Mouse (Mus musculus) urinary bladder, postnatal 36 days (tissue): Measurements from ENCODE around the gene Jmjd8.
"Not testable (repeated sequence)": the region's sequence is repeated elsewhere in the genome, so short reads cannot be mapped to it uniquely, and the experiment has no call there.

Source experiments
- DNase-seq, 2 experiments: peaks; one replicate each; pipeline ENCODE4 v3.0.0; 2022; ENCODE audit warnings: low spot score in 2 of 2, mixed read lengths in 1 of 2

Gene Jmjd8

DNA sequence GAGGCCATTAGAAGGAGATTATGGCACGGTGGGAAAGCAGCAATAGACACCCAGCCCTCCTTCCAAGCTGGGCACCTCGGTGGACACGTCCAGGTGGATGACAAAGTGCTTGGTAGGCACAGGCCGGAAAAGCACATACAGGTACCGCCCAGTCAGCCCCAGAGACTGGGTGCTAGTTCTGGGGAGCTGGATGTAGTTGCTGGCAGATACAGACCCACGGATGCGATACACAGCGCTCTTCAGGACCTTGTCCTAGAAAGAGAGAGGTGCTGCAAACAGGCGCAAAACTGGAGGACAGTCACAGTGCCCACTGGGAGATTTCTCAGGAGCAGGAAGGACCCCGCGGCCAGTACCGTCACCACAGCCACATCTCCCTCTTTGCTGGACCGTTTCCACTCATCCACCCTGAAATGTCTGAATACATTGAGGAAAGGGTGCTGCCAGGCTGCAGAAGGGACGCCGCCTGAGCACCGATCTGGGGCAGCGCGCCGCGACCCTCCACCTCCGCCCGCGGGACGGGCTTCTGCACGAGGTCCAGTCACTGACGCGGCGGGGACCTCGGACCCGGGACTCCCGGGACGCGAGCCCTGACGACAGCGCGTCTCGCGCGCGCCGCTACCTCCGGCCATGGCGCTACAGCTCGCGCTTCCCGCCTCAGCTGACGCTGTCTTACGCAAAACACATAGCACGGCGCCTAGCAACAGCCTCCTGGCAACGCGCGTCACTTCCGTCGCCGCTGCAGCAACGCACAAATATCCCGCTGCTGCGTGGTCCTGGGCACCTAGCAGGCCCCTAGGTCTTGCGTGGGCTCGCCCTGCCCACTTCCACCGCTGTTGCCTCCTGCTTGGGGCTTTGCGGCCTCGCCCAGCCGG is 32.4 kb downstream of the Jmjd8 start, which contains the start of gene Wdr90:
TSS of gene Wdr90 (minus strand) at position 670 of the 872 bp plus-strand sequence.
- peak; percentile 84 to 89 for DNase-seq

DNA sequence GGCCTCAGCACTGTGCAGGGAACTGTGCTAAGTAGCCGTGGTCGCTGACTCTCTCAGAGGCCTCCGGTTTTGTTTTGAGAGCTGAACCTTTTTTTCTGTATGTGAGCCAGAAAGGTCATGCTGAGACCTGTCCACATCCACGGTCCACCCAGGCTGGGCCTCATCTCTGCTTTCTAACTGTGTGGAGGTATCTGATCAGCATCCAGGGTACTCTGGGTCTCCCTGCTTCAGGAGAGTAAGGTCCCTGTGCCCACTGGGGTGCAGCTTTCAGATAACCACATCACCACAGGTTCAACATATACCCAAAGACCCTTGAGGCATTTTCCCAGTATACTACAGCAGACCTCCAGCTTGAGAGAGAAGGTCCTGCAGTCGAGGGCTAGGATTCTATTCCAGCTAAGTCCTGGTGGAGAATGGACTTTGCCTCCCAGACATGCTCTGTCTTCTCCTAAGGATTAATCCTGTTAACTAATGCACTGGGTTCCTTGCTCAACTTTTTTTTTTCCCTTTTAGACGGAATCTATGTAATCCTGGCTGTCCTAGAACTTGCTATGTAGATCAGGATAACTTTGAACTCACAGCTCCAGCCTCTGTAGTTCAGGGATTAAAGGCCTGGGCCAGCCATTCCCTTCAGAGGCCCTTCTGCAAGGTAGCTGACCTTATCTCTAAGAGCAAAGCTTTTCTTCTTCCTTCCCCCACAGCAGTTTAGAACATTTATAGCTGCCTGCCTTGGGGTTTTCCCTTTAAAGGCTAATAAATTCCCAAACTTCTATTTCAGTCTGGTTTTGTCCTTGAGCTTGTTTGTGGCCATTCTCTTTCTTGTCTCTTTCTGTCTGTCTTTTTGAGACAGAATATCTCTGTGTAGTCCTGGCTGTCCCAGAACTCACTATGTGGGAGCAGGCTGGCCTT is 33.3 kb downstream of the Jmjd8 start:
- no peak for DNase-seq

DNA sequence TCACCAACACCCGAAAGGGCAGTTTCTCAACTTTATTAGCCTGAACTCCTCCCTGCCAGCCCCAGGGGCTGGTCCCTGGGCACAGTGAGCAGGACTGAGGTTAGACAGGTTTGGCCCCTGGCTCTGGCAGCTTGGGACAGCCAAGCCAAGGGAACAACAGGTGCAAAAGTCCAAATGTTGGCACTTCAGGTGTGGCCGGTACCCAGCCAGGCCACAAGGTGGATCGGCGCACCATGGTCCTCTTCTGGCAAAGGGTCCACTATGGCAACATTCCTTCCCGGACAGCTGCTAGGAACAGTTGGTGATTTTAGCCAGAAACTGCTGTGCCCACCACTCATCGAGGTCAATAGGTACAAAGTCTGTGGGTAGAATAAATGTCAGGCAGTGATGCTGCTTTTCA is 35.0 kb downstream of the Jmjd8 start:
- no peak for DNase-seq

GRCm38 (mm10) chr17:25864311-25864710 is 35.6 kb downstream of the Jmjd8 start:
- no peak for DNase-seq

GRCm38 (mm10) chr17:25865288-25865687 is 36.6 kb downstream of the Jmjd8 start:
- no peak for DNase-seq

DNA sequence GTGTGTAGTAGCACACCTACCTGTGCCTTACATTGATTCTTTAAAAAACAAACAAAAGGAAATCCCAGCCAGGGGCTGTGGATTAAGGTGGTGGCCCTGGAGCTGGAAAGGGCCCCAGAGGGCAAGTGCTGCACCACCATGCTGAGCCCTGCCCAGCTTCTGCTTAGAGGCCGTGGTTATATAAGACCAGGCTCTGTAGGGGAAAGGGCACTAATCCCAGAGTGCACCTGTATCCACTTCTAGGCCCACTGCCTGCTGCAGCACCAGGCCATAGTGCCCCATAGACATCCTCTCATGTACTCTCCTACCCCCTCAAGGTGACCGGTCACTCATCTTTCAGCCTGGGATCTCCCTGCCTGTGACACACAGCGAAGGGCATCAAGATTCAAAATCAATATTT is 37.5 kb downstream of the Jmjd8 start:
- DNase-seq, result no peak

- DNase-seq, result no peak
Observed at GRCm38 (mm10) chr17:25867509-25867835, 38.8 kb downstream of the Jmjd8 start.

- DNase-seq, result peak in 1 of 2 experiments; percentile 64
Observed at GRCm38 (mm10) chr17:25867836-25868600, 39.4 kb downstream of the Jmjd8 start.

GRCm38 (mm10) chr17:25868601-25869191 is 40.0 kb downstream of the Jmjd8 start, which contains the start of gene Mcrip2:
Gene Mcrip2, minus strand, starts transcription at chr17:25868764.
- DNase-seq, result peak; percentile 76 to 83

DNA sequence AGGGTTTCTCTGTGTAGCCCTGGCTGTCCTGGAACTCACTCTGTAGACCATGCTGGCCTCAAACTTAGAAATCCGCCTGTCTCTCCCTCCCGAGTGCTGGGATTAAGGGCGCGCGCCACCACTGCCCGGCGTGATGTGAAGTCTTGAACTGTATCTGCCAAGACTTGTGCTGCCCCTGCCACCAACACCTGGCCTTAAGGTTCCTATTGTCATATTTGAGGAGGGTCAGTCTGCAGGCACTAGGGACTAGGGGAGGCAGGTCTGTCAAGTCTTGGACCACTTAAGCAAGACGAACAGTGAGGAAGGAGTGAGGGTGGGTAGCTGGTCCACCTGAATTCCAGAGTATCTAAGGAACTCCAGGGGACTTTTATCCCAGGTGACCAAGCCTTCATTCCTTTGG is 40.8 kb downstream of the Jmjd8 start:
- no peak for DNase-seq

DNA sequence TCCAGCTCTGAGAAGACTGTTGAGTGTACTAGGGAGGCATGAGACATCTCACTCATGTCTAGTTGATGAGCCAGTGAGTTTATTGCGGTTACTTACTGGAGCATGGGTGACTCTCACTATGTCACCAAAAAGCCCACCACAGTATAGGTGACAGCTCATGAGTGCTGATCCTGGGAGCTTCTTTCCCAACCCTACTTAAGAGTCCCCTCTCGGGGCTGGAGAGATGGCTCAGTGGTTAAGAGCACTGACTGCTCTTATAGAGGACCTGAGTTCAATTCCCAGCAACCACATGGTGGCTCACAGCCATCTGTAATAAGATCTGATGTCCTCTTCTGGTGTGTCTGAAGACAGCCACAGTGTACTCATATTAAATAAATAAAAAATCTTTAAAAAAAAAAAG is 41.3 kb downstream of the Jmjd8 start:
- no peak for DNase-seq

DNA sequence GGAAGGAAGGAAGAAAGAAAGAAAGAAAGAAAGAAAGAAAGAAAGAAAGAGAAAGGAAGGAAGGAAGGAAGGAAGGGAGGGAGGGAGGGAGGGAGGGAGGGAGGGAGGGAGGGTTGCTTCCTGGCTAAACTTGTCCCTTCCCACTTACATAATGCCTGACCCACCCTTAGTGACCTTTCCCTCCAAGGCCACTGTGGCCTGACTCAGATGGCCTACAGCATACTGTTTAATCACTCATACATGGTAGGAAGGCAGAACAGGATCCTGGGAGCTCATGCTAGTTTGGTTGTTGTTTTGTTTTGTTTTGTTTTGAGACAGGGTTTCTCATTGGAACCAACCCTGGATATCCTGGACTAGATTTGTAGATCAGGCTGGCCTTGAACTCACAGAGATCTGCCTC is 42.9 kb downstream of the Jmjd8 start:
- not testable (repeated sequence) for DNase-seq

DNA sequence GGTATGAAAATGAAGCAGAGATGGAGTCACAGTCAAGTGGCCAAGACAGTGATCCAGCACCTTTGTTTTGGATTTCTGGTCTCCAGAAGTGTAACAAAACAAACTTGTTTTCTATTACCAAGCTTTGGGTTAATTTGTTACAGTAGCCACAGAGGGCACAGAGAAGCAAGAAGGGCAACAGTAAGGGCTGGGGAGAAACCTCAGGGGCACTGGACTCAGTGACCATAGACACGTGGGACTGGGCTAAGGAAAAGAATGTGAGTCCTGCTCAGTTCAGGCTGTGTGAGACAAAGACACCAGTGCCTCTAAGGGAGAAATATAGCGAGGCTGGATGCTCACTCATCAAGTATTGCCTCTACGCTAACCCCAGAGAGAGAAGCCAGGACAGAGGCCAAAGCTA is 44.0 kb downstream of the Jmjd8 start:
- no peak for DNase-seq

GRCm38 (mm10) chr17:25873405-25874147 is 44.9 kb downstream of the Jmjd8 start:
- no peak for DNase-seq

DNA sequence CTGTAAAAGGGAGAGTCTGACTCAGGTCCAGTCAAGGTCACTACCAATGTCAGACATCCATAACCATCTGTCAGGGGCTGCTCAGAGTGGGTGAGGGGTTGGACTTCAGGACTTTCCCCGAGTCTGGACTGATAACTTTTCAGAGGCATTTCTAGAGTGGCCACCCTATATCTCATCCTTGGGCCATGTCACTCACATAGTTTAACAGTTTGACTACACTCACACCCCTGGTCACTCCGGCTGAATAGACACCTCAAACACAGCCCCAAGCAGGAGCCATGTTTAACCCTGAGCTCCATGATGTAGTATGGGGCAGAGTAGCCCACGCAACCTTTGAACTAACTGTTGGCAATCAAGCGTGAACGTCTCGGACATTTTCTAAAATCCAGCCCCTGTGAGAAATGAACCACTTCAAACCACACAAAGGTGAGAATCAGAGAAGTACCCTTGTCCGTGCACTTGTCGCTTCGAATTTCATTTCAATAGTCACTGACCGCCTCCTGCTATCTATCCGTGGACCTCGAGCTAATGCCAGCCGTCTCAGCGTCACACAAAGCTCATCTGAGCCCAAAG is 45.6 kb downstream of the Jmjd8 start:
- DNase-seq, result no peak

- peak; percentile 93 to 95 for DNase-seq
Observed at GRCm38 (mm10) chr17:25874721-25875170, 46.1 kb downstream of the Jmjd8 start, which contains the start of gene Mettl26. Gene Mettl26, plus strand, starts transcription at chr17:25875074.

- peak; percentile 81 to 90 for DNase-seq
Observed at GRCm38 (mm10) chr17:25875171-25876136, 46.8 kb downstream of the Jmjd8 start.

DNA sequence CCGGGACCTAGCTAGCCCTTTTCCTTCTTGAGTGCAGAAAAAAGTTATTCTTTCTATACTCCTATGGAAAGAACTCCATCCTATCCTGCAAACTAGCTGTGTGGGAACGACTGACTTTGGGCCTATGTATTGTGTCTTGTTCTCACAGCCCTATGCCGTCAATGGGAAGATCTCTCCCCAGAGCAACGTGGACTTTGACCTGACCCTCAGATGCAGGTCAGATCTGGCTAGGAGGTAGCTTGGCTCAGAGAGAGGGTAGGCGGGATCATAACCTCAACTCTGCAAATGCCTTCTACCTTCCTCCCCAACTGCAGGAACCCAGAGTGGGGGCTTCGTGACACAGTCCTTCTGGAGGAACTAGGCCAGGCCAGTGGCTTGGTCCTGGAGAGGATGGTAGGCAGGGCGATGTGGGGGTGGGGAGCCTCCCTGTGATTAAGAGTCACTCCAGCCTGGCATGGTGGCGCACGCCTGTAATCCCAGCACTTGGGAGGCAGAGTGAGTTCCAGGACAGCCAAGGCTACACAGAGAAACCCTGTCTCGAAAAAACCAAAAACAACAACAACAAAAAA is 47.8 kb downstream of the Jmjd8 start:
- DNase-seq, result no peak

DNA sequence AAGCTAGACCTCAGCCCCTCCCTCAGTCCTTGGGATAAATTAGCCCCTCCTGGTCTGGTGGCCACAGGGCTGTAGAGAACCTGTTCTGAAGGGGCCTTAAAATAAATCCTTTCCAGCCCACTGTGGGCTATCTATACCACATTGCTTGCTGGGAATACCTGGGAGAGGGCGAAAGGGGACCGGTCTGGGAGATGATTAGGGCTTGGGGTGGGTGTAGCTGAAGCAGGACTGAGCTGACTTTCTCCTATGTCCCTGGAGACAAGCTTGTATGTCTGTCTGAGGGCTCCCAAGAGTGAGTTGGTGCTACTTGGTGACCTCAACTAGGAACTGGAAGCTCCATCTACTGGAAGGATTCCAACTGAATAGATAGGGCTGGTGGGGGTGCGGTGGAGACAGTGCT is 48.4 kb downstream of the Jmjd8 start:
- DNase-seq, result no peak
